8 mouse cellular contexts compared by ENCODE assay signal in the genomic region with DNA sequence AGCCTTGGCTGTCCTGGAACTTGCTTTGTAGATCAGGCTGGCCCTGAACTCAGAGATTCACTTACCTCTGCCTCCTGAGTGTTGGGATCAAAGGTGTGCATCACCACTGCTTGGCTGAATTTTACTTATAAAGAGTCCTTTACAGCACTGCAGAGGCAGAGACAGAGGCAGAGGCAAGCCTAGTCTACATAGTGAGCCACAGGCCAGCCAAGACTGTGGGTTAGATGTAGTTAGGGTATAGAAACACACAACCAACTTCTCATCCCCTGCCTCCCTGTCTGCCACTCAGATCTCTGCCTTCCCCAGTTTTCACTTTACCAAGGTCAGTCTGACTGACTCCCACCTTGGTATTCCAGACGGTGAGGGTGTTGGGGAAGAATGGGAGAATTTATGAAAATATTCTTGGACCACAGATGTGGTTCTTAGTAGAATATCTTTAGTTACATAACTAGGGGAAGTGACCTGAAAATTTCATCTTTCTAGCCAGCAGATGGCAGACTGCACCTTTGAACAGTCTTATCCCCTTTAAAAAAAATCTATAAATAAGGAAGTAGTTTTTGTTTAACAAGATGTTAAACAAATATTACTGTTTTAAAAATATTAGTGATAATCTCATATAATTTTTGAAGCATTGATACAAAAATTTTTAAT.
DNase-seq lines count a peak whose midpoint lies in the region; ATAC-seq and TF ChIP-seq lines count a peak whose summit lies in the region.

No protein-coding gene starts in this region.

- ATAC-seq in hindbrain, embryonic 14.5 days (ENCODE audit: low FRiP score) = no peak
- ATAC-seq in hindbrain, embryonic 12.5 days (ENCODE audit: low FRiP score) = no peak
- ATAC-seq in megakaryocyte-erythroid progenitor cell, adult 5-6 weeks (replicated peaks; ENCODE audit: low FRiP score, low TSS enrichment, poor library complexity, severe bottlenecking) = no peak

- no peaks in the 10 kb centered on the region; the same call in 1 of the 2 replicates for H3K4me1 ChIP-seq in hindbrain, embryonic 14.5 days (replicated peaks; ENCODE audit: control insufficient read depth, insufficient read depth, low read length)
- peaks cover 5% of the 10 kb centered on the region; the same call in 1 of the 2 replicates for H3K4me1 ChIP-seq in hindbrain, embryonic 12.5 days
- H3K4me1 ChIP-seq in thymus, adult 2 months (replicated peaks; ENCODE audit: control insufficient read depth, insufficient read depth, low read length) = no peaks in the 10 kb centered on the region

- WGBS in hindbrain, embryonic 14.5 days = 77% methylated on average over 1 of the region's 1 CpGs
- WGBS in hindbrain, embryonic 12.5 days = 61% methylated on average over 1 of the region's 1 CpGs
- 13% methylated on average over 1 of the region's 1 CpGs for WGBS in thymus, adult 2 months

- 0 out of 2 replicates have a peak, but pooled peaks cover 5% of the 10 kb centered on the region for H3K36me3 ChIP-seq in hindbrain, embryonic 14.5 days (replicated peaks; ENCODE audit: control insufficient read depth, insufficient read depth)
- no peaks in the 10 kb centered on the region; the same call in 1 of the 2 replicates for H3K36me3 ChIP-seq in hindbrain, embryonic 12.5 days
- H3K36me3 ChIP-seq in thymus, adult 2 months (ENCODE audit: control insufficient read depth, insufficient read depth, low read length) = no peaks in the 10 kb centered on the region

- H3K9me3 ChIP-seq in hindbrain, embryonic 14.5 days (ENCODE audit: control insufficient read depth, low read length) = no peaks in the 10 kb centered on the region
- no peaks in the 10 kb centered on the region for H3K9me3 ChIP-seq in hindbrain, embryonic 12.5 days (replicated peaks)

- H3K9ac ChIP-seq in hindbrain, embryonic 14.5 days = no peak overlapping the region
- H3K9ac ChIP-seq in hindbrain, embryonic 12.5 days = no peak overlapping the region

- no peak overlapping the region for H3K4me2 ChIP-seq in hindbrain, embryonic 14.5 days (replicated peaks)
- no peak overlapping the region for H3K4me2 ChIP-seq in hindbrain, embryonic 12.5 days (replicated peaks)

- H3K27me3 ChIP-seq in hindbrain, embryonic 14.5 days (ENCODE audit: control insufficient read depth, insufficient read depth, low read length) = no peaks in the 10 kb centered on the region
- no peaks in the 10 kb centered on the region for H3K27me3 ChIP-seq in hindbrain, embryonic 12.5 days
- no peaks in the 10 kb centered on the region for H3K27me3 ChIP-seq in thymus, adult 2 months (ENCODE audit: control insufficient read depth, insufficient read depth, low read length)

- TF ChIP-seq CTCF in thymus, adult 2 months (IDR thresholded peaks at IDR 0.05; ENCODE audit: borderline replicate concordance, control insufficient read depth, extremely low read depth, insufficient read depth, low read length, poor library complexity) = no peak

- peak; percentile 71 for DNase-seq in hindbrain, embryonic 14.5 days (ENCODE audit: low spot score)
- peak; percentile 11 for DNase-seq in thymus, adult 2 months
- DNase-seq in thymus, postnatal 36 days = no peak
- DNase-seq in cerebellum, postnatal 10 days = peak; percentile 46 to 62
- DNase-seq in lung, postnatal 10 days = peak; percentile 57
- no peak for DNase-seq in adrenal gland, adult 2 months

- H3K4me3 ChIP-seq in hindbrain, embryonic 14.5 days (replicated peaks; ENCODE audit: low read length) = no peak overlapping the region
- H3K4me3 ChIP-seq in hindbrain, embryonic 12.5 days = no peak overlapping the region
- no peak overlapping the region for H3K4me3 ChIP-seq in thymus, adult 2 months (ENCODE audit: control insufficient read depth, insufficient read depth, low read length)

- no peak overlapping the region for H3K27ac ChIP-seq in hindbrain, embryonic 14.5 days
- no peak overlapping the region for H3K27ac ChIP-seq in hindbrain, embryonic 12.5 days
- H3K27ac ChIP-seq in thymus, adult 2 months (ENCODE audit: control insufficient read depth, insufficient read depth, low read length) = no peak overlapping the region

- TF ChIP-seq POLR2A in thymus, adult 2 months (IDR thresholded peaks at IDR 0.05; ENCODE audit: control insufficient read depth, extremely low read depth, insufficient read depth, low read length, poor library complexity) = no peak

Comparison
In these comparisons a context has a peak if more than half of its experiments do, and no peak if none do; other contexts are left out.
1. DNase-seq: peak in hindbrain, embryonic 14.5 days (single experiment), thymus, adult 2 months (single experiment), cerebellum, postnatal 10 days (2 of 2) and lung, postnatal 10 days (single experiment); none in thymus, postnatal 36 days (0 of 2) and adrenal gland, adult 2 months (single experiment).